Mouse (Mus musculus) Muller cell, postnatal 12 days (primary cell): ENCODE measurements at regions not wholly inside any gene's neighbourhood (a gene's known extent, or its start where the extent isn't known, plus 50 kb on each side); places are given as distances from the start of the nearest gene placed in this dataset.
"Not testable (repeated sequence)": the region's sequence is repeated elsewhere in the genome, so short reads cannot be mapped to it uniquely, and the experiment has no call there.

Experiments
- DNase-seq: peaks from one replicate; pipeline ENCODE4 v3.0.0-alpha.2; 2015; ENCODE audit errors: inconsistent ontology term

GRCm38 (mm10) chr19:29869526-29869925 lies 55.4 kb upstream of the Il33 start:
- no peak for DNase-seq

DNA sequence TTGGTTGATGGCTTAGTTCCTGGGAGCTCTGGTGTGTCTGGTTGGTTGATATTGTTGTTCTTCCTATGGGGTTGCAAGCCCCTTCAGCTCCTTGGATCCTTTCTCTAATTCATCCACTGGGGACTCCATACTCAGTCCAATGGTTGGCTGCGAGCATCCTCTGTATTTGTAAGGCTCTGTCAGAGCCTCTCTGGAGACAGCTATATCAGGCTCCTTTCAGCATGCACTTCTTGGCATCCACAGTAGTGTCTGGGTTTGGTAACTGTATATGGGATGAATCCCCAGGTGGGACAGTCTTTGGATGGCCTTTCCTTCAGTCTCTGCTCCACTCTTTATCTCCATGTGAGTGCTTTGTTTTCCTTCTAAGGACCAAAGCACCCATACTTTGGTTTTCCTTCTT lies 55.9 kb upstream of the Ranbp6 start:
- DNase-seq, result not testable (repeated sequence)

- no peak for DNase-seq
These were observed 54.0 kb upstream of the Ranbp6 start for GRCm38 (mm10) chr19:29866822-29867221.

- no peak for DNase-seq
These were observed 52.4 kb upstream of the Ranbp6 start for GRCm38 (mm10) chr19:29865142-29865541.

DNA sequence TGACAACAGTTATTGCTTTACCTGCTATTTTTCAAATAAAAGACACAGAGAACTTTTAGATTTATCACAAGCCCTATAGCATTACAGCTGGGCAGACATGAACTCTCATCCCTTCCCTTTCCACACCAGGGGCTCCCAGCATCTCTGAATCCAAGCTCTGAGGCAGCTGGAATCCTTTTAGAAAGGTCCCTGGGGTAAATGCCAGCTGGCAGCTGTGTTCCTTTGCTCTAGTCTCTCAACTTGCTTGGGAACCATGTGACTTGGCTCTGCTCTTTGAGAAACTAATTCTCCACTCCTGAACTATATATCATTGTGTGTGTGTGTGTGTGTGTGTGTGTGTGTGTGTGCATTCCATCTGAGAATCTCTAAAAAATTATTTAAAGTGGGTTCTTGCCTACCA lies 50.0 kb upstream of the Ranbp6 start:
- peak; percentile 62 for DNase-seq
